Mouse (Mus musculus): Measurements from ENCODE around the gene Ckap4. TPM values are rescaled to one million over a fixed set of nuclear protein-coding genes. Genes with fewer than 3 reads are reported as not detected.
A peak's percentile ranks its signal among the peaks of the same experiment; 100 is the strongest.

Ckap4 gene
- polyA plus RNA-seq, 1 experiment from 2014 or later, result 59.2 TPM

- DNase-seq (ENCODE audit: low spot score) (peak; percentile 66), ATAC-seq (ENCODE audit: low FRiP score, low TSS enrichment) (peak; percentile 20; the same call in 1 of the 2 replicates)
- Histone ChIP-seq H3K36me3 (ENCODE audit: control insufficient read depth, insufficient read depth, low read length) (0 out of 2 replicates have a peak, but pooled peaks cover 3% of the 10 kb centered on the region), H3K27me3 (ENCODE audit: control insufficient read depth, insufficient read depth, low read length) (no peaks in the 10 kb centered on the region), H3K4me1 (replicated peaks; ENCODE audit: control insufficient read depth, insufficient read depth) (peaks cover 15% of the 10 kb centered on the region), H3K4me2 (replicated peaks; ENCODE audit: low read depth) (peak overlapping the region; percentile 93), H3K9me3 (ENCODE audit: control insufficient read depth, low read length) (no peaks in the 10 kb centered on the region), H3K9ac (ENCODE audit: low read length) (peak overlapping the region; percentile 94), H3K4me3 (ENCODE audit: low read depth, low read length) (peak overlapping the region; percentile 82), H3K27ac (replicated peaks) (peak overlapping the region; percentile 94)
- 1% methylated on average over 58 of the region's 72 CpGs for WGBS
- peak; percentile 24; the same call in 1 of the 2 replicates for TF ChIP-seq CTCF (IDR thresholded peaks at IDR 0.05; ENCODE audit: low read depth)
- TF ChIP-seq EP300 (optimal IDR thresholded peaks at IDR 0.05), result no peak
Measured at GRCm38 (mm10) chr10:84532911-84533882, 665 bp downstream of the Ckap4 start.

DNA sequence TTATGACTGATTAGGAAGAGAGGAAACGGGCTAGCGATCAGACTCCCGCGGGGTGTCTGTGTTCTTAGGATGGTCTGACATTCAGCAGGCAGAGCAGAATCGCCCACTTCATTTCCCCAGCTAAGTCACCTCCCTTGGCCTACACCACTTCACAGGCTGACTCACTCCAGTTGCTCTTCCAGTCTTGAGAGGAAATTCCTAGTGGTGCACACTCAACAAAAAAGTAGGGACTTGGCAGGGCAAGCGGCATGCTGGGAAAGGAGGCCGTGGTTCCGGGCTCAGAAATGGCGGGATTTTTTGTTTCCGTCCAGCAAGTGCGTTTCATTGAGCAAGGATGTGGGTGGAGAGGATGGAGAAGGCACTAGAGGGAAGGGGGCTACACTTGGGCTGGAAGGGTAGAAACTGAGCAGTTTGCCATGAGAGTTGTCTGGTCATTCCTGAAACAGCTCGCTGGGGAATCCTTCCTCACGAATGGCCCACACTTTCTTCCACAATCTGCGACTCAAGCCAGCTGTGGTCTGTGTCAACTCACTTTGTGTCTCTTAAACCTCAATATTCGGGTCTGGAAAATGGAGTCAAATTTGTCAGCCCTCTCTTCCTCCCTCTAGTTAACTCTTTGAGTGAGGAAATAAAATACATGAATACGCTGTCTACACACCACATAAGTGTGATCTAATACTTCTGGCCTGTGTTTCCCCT, 1.5 kb downstream of the Ckap4 start:
- DNase-seq (ENCODE audit: low spot score) (peak; percentile 59), ATAC-seq (ENCODE audit: low FRiP score, low TSS enrichment) (peak; percentile 58)
- H3K36me3 ChIP-seq (ENCODE audit: control insufficient read depth, insufficient read depth, low read length), result peaks cover 10% of the 10 kb centered on the region
- H3K27me3 ChIP-seq (ENCODE audit: control insufficient read depth, insufficient read depth, low read length), result no peaks in the 10 kb centered on the region
- H3K4me1 ChIP-seq (replicated peaks; ENCODE audit: control insufficient read depth, insufficient read depth), result peaks cover 15% of the 10 kb centered on the region
- peak overlapping the region; percentile 94 for H3K27ac ChIP-seq (replicated peaks)
- H3K4me3 ChIP-seq (ENCODE audit: low read depth, low read length), result peak overlapping the region; percentile 82
- H3K4me2 ChIP-seq (replicated peaks; ENCODE audit: low read depth), result peak overlapping the region; percentile 93
- WGBS, result 27% methylated on average over 16 of the region's 16 CpGs
- no peak for TF ChIP-seq CTCF (IDR thresholded peaks at IDR 0.05; ENCODE audit: low read depth)
- H3K9ac ChIP-seq (ENCODE audit: low read length), result peak overlapping the region; percentile 94
- H3K9me3 ChIP-seq (ENCODE audit: control insufficient read depth, low read length), result no peaks in the 10 kb centered on the region

GRCm38 (mm10) chr10:84531576-84531975, 2.3 kb downstream of the Ckap4 start:
- Histone ChIP-seq H3K9me3 (ENCODE audit: control insufficient read depth, low read length) (no peaks in the 10 kb centered on the region), H3K4me2 (replicated peaks; ENCODE audit: low read depth) (peak overlapping the region; percentile 93), H3K27ac (replicated peaks) (peak overlapping the region; percentile 42), H3K4me3 (ENCODE audit: low read depth, low read length) (peak overlapping the region; percentile 82; the same call in 1 of the 2 replicates), H3K27me3 (ENCODE audit: control insufficient read depth, insufficient read depth, low read length) (no peaks in the 10 kb centered on the region), H3K36me3 (ENCODE audit: control insufficient read depth, insufficient read depth, low read length) (peaks cover 13% of the 10 kb centered on the region), H3K9ac (ENCODE audit: low read length) (no peak overlapping the region), H3K4me1 (replicated peaks; ENCODE audit: control insufficient read depth, insufficient read depth) (peaks cover 15% of the 10 kb centered on the region)
- WGBS, result 85% methylated on average over 4 of the region's 4 CpGs
- DNase-seq (ENCODE audit: low spot score) (no peak), ATAC-seq (ENCODE audit: low FRiP score, low TSS enrichment) (no peak)
- TF ChIP-seq EP300 (optimal IDR thresholded peaks at IDR 0.05), result no peak
- TF ChIP-seq CTCF (IDR thresholded peaks at IDR 0.05; ENCODE audit: low read depth), result no peak

GRCm38 (mm10) chr10:84530388-84530787, 3.5 kb downstream of the Ckap4 start:
- peaks cover 15% of the 10 kb centered on the region for H3K36me3 ChIP-seq (ENCODE audit: control insufficient read depth, insufficient read depth, low read length)
- peak overlapping the region; percentile 1 for H3K27ac ChIP-seq (replicated peaks)
- DNase-seq (ENCODE audit: low spot score), result no peak
- no peaks in the 10 kb centered on the region for H3K27me3 ChIP-seq (ENCODE audit: control insufficient read depth, insufficient read depth, low read length)
- 53% methylated on average over 8 of the region's 8 CpGs for WGBS
- TF ChIP-seq EP300 (optimal IDR thresholded peaks at IDR 0.05) (no peak), CTCF (IDR thresholded peaks at IDR 0.05; ENCODE audit: low read depth) (no peak)
- H3K4me1 ChIP-seq (replicated peaks; ENCODE audit: control insufficient read depth, insufficient read depth), result peaks cover 15% of the 10 kb centered on the region
- ATAC-seq (ENCODE audit: low FRiP score, low TSS enrichment), result peak; percentile 27; the same call in 1 of the 2 replicates
- no peak overlapping the region for H3K4me3 ChIP-seq (ENCODE audit: low read depth, low read length)
- peak overlapping the region; percentile 30; the same call in 1 of the 2 replicates for H3K4me2 ChIP-seq (replicated peaks; ENCODE audit: low read depth)
- 0 out of 2 replicates have a peak overlapping the region, but pooled peaks have one; percentile 27 for H3K9ac ChIP-seq (ENCODE audit: low read length)
- H3K9me3 ChIP-seq (ENCODE audit: control insufficient read depth, low read length), result no peaks in the 10 kb centered on the region

- Histone ChIP-seq H3K4me3 (ENCODE audit: low read depth, low read length) (no peak overlapping the region), H3K9me3 (ENCODE audit: control insufficient read depth, low read length) (no peaks in the 10 kb centered on the region), H3K36me3 (ENCODE audit: control insufficient read depth, insufficient read depth, low read length) (peaks cover 15% of the 10 kb centered on the region), H3K27me3 (ENCODE audit: control insufficient read depth, insufficient read depth, low read length) (no peaks in the 10 kb centered on the region), H3K4me2 (replicated peaks; ENCODE audit: low read depth) (no peak overlapping the region), H3K9ac (ENCODE audit: low read length) (no peak overlapping the region), H3K27ac (replicated peaks) (no peak overlapping the region), H3K4me1 (replicated peaks; ENCODE audit: control insufficient read depth, insufficient read depth) (peaks cover 15% of the 10 kb centered on the region)
- TF ChIP-seq EP300 (optimal IDR thresholded peaks at IDR 0.05) (no peak), CTCF (IDR thresholded peaks at IDR 0.05; ENCODE audit: low read depth) (no peak)
- DNase-seq (ENCODE audit: low spot score) (no peak), ATAC-seq (ENCODE audit: low FRiP score, low TSS enrichment) (no peak)
- WGBS, result 74% methylated on average over 12 of the region's 12 CpGs
Measured at GRCm38 (mm10) chr10:84527631-84528030, 6.2 kb downstream of the Ckap4 start.
